Mouse (Mus musculus) liver, postnatal 0 days (tissue): ENCODE data around the gene Vwa5b2.

Source experiments
- CTCF ChIP-seq: sonication (generic); IDR thresholded peaks from 2 replicates; pipeline ENCODE4 v1.5.1; 2016; ENCODE audit warnings: antibody characterized with exemption, low read depth
- EP300 ChIP-seq: IDR thresholded peaks from 2 replicates; pipeline ENCODE4 v1.6.1; 2016; ENCODE audit warnings: antibody characterized with exemption, low read depth, mild to moderate bottlenecking

DNA sequence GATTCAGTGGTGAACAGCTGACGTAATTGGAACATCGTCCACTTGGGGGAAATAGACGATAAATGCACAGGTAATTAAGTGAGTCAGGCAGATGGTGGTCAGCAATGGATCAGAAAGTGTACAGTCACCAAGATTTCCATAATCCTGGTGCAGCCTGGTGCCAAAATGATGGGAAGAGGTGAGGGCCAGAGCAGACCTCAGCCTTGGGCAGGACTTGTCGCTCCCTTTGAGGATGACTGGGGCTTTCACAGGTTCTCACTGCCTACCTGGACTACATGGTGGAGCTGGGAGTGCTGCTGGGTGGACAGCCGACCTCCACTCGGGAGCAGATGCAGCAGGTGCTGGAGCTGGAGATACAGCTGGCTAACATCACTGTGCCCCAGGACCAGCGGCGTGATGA, 48.1 kb downstream of the Vwa5b2 start:
- TF ChIP-seq EP300 (no peak), CTCF (no peak)
